Mouse (Mus musculus) telencephalon, adult 2 months (tissue): ENCODE results near the gene Kcnv2.

Experiments used
- DNase-seq: peaks from one replicate; pipeline ENCODE4 v3.0.0-alpha.2; 2011; ENCODE audit warnings: low read depth, low spot score

Gene Kcnv2

DNA sequence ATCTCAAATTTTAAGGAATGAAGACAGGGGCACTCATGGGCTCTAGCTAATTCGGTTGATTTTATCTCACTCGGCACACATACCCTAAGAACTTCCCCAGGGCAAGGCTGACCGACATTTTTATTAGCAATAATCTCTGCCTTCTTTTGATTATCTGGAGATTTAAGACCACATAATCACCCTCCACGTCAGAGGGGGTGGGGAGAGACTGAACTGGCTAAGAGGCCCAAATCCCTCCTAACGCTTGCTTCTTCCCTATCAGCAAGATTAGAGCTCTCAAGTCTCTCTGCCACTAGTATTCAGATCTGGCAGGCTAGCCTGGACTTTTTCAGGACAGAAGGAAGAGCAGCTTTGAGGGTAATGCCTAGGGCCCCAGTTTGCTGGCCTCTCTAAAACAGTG lies at the start of gene Kcnv2:
Gene Kcnv2, plus strand, starts transcription at position 308 of the 400 bp plus-strand sequence.
- DNase-seq = no peak

DNA sequence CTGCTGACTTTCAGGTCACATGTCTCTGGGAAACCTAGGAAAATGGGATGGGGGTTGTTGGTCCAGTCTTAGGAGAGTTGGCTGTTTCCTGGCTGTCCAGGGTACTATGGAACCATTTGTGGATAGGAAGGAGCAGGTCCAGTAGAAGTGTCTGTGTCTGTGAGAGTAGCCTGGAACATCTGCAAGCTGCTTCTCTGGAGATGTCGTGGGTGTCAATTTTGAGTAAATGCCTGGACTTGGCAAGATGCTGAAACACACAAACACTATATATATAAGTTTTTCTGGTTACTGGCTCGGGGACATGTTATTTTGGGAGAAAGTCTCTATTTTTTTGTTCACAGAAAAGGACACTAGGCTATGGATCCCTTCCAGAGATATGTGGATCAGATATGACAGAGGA lies 49.0 kb upstream of the Kcnv2 start:
- DNase-seq = peak; percentile 47

DNA sequence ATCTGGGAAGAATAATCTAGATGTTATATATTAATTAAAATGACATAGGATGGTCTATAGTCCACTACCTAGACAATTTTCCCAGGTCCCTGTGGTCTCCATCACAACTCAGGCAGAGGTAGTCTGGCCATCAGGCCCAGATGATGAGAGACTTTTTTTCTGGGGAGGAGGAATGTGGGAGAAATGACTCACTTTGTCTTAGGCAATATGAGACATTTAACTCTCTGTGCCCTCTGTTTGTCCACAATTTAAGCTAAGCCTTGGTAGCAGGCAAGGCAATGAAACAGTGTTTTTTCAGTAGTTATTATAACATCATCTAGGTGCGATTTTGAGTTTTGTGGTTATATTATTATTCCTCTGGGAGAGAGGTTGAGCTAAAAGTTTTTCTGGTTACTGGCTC lies 48.0 kb upstream of the Kcnv2 start:
- DNase-seq = no peak

DNA sequence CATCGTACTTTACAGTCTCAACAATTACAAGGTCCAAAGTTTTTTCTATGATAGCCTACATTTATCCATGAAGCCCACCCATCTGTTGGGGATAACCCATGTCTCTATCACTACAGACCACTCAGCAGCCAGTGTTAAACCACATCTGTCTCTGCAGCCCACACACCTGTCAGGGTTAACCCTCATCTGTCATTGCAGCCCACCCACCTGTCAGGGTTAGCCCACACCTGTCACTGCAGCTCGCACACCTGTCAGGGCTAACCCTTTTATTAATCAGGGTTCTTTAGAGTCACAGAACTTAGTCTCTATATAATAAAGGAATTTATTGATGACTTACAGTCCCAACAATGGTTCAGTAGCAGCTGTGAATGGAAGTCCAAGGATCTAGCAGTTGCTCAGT lies 43.2 kb upstream of the Kcnv2 start:
- no peak for DNase-seq

DNA sequence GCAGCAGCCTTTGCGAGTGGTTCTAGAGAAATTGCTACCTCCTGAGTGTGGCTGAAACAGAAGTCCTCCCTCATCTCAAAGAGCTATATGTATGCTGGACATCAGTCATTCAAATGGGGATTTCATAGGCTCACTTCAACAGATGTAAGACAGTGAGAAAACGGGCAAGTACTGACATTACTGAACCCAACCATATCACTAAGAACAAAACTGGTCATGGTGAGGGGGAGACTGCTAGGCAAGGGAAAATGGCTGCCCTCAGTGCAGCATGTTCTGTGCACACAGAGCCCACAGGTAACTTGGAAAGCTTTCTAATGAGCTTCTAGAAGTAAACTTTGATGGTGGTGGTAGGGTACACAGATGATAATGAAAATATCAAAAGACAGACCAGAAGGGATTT lies 12.3 kb upstream of the Kcnv2 start:
- no peak for DNase-seq

DNA sequence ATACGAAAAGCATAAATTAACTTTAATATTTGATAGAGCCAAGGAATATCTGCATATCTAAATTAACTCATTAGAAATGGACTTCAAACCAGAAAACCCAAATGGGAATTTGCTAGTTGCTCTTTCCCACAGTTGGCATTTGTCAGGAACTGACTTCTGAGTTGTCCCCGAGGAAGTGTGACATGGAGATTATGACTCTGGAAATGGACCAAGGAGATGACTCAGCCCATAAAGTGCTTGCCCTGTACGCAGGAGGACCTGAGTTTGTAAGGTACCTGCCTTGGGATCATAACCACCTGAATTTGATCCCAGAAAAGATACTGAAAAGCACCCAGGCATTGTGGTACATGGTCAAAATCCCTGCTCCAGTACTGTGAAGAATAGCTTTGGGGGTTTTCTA lies 11.1 kb upstream of the Kcnv2 start:
- no peak for DNase-seq

DNA sequence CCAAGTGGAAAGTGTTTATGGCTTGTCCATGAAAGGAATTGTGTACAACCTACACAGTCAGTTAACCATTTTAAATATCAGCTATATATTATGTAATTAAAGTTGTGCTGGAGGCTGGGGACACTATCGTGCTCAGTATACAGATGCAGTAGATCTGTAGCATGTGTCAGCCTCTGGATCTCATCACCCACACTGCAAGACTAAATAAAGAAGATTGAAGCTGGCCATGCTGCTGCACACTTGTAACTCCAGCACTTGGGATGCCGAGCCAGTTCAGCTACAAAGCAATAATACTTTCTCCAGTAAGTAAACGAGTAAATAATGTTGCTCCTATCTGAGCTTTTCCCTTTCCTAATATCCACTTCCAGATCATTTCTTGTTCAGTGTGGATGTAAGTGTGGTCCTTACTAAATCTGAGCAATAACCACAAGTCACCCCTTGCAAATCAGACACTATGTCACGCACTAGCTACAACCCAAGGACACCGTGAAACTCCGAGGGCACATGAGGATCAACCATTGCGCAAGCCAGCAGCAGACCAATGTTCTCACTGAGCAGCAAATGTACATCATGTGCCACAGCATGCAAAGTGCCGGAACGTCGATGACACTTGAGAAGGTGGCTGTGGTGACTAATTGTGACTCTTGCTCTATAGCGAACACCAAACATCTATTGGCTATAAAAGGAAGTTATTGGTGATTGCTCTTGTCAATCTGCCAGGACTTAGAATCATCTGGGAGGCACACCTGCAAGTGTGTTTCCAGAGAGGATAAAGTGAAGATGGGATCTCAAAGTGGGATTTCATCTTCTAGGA lies 9.9 kb upstream of the Kcnv2 start:
- no peak for DNase-seq

DNA sequence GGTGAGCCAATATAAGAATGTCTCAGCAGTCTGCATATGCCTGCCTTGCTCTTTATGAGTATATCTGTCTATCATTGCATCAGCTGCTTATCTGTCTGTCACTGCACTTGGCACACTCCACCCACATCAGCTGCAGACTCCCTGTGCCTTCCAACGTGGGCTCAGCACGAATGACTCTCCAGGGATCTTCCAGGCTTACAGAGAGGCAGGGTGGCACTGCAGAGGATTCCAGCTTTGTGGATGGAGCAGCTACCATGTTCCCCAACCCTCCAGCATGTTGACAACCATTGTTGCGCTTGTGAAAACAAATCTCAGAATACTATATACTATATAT lies 9.3 kb upstream of the Kcnv2 start:
- no peak for DNase-seq

DNA sequence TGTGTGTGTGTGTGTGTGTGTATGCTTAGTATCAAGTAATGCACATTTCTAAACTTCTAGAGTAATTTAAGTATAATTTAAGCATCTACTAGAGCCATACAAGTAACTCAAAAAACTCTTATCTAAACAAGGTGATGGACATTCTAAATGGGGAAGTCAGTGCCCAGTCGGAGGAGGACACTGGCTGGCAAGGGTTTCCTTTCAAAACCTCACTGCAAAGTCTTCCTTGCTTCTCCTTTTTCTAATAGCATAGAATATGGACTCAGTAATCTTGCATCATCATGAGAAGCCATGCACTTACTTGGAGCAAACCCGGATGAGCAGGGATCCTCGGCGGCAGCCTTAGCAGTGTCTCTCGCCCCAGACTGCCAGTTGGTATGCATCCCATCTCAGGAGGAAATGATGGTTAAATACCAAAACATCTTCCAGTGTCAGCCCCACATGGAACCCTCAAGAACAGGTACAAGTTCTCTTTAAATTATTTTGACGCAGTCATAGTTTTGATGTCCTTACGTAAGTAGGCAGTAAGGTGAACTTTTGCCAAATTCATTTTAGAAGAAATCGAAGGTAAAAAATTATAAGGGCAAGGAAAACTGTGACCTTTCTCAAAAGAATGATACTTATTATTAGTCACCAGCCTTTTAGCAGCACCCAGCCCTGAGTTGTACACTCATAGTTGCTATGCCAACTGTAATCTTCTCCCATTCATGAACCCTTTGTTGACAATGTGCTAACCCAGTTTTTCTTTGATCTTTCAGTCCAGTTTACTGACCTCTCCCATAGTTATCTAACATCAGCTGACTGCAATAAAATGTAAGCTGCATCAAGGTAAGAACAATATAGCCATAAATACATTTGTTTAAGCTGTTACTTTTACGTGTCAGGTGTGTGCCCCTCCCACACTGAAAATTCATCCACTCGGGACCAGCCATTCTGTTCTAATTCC lies 5.8 kb upstream of the Kcnv2 start:
- DNase-seq = no peak

DNA sequence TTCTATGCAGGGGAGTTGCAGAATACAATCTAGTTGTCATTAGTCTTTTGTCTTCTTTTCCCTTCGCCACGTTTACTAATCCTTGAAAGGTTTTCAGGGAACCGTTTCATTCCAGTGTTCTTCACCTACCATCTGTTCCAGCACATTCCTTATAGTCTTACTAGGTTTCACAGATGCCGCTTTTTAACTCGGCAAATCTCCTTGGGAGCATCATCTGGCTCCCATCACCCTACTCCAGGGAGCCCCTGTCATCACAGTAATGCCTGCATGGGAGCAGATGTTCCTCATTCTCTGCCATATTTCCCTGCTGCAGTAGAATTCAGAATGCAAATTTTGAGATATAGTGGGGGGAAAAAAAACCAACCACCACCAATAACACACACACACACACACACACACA lies 5.1 kb upstream of the Kcnv2 start:
- DNase-seq = peak; percentile 51

DNA sequence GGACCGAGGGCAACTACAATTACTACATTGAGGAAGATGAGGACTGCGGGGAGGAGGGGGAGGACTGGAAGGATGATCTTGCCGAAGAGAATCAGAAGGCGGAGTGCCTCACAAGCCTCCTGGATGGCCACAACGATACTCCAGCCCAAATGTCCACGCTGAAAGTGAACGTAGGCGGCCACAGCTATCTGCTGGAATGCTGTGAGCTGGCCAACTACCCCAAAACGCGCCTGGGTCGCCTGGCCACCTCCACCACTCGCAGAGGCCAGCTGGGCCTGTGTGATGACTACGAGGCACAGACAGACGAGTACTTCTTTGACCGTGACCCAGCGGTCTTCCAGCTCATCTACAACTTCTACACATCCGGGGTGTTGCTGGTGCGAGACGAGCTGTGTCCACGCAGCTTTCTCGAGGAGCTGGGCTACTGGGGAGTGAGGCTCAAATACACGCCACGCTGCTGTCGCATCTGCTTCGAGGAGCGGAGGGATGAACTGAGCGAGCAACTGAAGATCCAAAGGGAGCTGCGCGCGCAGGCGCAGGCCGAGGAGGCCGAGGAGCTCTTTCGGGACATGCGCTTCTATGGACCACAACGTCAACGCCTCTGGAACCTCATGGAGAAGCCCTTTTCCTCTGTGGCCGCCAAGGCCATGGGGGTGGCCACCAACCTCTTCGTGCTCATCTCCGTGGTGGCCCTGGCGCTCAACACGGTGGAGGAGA lies 681 bp downstream of the Kcnv2 start:
- no peak for DNase-seq

DNA sequence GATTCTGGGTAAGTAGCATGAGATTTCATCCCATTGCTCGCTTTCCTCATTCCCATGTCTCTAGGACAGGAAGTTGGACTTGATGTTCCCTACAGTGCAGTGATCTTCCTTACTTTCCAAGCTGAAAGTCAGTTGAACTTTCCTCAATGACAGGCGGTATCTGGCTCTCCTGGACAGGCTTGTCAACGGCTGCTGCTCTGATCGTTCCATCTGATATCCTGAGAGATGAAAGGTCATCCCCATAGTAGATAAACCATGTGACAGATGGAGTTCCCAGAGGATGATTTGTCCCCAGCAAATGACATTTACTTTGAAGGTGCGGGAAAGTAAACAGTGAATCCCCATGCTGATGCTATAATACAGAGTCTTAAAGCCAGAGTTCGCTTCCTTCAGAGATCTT lies 3.2 kb downstream of the Kcnv2 start:
- no peak for DNase-seq

DNA sequence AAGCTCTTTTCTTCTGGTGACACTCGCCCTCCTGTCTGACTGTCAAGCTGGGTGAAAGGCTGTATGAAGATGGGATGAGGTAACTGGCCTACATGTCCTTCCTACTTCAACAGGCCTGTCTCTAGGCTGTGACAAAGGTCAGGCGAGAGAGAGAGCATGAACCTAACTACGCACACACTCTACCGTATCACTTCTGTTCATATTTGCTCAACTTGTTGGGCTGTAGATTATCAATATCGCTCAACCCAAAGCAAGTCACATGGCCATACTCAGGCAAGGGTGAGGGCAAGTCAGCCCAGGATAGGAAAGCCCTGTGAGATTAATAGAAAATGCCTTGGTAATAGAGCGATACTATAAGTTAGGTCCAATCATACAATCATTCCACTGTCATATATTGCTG lies 5.2 kb downstream of the Kcnv2 start:
- no peak for DNase-seq

DNA sequence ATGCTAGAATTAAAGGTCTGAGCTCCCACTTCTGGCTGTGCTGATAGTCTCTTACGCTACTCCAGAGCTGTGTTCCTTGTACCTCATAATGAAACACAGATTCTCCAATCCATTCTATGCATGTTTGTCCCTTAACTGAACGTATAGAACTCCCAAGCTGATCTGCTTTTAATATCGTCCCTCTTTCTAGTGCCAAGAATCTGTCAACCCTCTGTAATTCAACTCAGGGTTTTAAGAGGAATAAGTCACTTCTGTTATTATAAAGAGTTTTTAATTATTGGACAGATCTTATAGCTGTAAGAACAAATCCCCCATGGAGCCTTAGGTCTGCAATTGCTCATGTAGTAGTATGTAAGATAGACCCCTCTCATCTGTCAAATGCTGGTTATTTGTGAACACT lies 5.8 kb downstream of the Kcnv2 start:
- DNase-seq = no peak

DNA sequence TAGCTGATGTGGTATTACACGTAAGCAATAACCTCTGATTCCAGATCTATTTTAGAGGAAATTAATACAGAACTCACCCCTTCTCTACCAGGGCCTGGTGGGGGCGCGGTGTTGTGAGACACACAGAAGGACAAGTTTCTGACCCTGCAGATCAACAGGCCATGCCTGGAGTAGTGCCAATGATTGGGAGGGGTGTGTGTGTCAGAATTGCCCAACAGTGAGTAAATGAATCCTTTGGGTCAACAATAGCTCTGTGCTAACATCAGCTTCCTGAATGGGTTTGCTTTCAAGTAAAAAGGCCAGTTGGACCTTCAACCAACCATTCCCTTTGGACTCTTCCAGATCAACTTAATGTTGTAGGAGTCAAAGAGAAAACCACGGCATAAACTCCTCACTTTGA lies 6.3 kb downstream of the Kcnv2 start:
- no peak for DNase-seq

DNA sequence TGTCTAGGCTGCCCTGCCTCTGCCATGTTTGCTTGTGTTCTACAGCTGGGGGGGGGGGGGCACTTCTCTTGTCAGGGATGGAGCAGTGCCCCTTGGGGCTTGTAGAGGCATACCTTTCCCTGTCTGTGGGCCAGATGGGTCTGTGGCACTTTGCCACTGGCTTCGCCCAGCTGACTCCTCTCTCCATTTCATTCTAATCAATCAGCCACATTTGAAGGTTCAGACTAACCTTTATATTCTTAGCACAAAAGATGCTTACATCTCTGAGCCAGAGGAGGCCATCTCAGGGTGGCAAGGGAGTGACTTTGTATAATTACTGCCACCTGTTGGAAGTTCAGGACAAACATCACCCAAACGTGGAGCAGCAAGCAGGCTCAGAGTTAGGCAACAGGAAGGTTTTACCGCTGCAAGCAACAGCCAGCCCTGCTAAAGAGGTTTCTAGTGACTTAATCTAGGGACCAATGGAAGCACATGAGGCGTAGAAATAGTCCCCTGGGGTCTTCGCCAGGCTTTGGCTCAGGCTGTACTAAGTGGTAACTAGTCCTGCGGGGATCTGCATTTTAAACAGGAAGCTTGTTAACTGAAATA lies 9.9 kb downstream of the Kcnv2 start:
- no peak for DNase-seq

DNA sequence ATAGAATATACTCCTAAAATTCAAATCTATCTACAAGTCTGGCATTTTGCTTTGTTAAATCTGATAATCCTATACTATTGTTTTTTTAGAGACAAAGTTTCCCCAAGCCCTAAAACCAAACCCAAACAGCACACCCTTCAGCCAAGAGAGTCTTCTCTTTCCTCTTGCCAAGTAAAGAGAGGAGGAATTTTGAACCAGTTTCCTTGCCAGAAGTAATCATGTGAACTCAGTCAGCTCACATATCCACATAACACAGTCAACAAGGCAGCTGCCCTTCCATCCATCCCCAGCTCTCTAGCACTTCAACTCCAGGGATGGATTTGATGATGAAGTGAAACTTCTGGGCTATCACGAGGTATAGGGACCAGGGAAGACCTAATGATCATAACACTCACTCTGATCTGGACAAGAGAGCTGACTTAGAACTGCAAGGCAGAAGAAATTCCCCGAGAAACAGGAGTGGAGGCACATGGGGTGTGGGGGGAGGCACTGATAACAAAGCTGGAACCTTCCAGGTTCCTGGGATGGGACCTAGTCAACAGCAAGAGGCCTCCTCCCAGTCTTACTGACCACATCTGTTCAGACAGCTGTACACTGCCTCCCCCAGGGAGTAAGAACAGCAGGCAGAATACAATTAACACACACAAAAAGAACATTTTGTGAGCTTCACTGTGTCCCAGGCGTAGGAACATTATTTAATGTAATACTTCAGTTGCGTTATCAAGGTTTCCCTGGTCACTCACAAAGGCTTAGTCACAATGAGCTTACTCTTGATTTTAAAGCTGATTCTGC lies 13.9 kb downstream of the Kcnv2 start:
- DNase-seq = no peak

DNA sequence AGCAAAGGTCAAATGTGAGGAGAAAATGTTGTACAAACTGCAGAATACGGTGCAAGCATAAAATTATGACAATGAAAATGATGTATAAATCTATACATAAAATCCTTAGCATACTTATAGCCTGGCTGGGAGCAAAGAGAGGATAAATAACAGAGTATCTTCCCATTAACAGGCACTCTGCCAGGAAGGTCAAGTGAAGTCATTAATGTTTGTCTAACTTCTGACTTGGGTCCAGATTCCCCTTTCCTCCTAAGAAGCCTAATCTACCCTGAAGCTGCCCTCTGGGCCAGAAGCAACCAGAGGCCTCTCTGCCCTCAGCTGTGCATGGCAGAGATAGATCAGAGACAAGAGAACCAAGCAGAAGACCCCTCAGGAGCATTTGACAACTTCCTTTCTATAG lies 24.1 kb downstream of the Kcnv2 start:
- DNase-seq = no peak

DNA sequence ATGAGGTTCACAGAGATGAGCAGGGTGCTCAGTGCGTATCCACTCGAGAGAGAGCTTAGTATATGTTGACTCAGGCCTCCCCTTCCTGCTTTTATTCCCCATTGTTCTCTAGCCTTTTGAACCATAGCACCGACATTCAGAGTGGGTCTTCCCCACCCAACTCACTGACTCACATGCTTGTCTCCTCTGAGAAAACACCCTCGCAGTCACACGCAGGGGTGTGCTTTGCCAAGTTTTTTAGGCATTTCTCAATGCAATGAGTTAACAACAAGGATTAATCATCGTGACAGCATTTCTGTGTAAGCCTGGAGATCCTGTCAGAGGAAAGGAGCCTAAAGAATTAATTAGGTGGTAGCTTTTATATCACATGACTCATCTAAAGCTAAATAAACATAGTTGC lies 29.3 kb downstream of the Kcnv2 start:
- DNase-seq = peak; percentile 45

DNA sequence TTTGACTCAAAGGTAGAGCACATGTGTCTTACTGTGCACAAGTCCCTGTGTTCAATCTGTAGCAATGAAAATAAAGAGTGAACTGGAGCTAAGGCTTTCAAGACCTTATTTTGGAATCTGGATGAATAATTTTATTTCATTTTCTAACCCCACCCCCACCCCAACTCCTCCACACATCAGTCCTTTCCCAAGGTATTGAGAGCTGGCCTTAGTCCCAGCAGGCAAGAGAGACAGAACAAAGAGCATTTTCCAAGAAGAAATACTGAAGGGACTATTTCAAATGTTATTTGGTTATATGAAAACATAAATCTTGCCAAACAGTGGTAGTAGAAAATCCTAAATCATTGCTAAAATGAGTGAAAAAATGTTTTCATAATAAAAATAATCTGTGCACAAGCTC lies 38.0 kb downstream of the Kcnv2 start:
- no peak for DNase-seq

DNA sequence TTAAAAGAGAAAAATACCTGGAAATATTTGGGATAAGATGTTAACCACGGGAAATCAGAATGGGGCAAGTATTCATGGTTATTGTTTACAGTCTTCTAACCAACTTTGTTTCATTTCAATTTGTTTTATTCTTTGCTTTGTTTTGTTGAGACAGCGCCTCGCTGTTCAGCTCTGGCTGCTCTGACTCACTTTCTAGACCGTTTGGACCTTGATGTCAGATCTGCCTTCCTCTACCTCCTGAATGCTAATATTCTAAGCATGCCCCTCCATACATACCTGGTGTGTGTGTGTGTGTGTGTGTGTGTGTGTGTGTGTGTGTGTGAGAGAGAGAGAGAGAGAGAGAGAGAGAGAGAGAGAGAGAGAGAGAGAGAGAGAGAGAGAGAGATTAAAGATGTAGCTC lies 41.5 kb downstream of the Kcnv2 start:
- DNase-seq = no peak
